Mouse (Mus musculus): ENCODE measurements at regions not wholly inside any gene's neighbourhood (a gene's known extent, or its start where the extent isn't known, plus 50 kb on each side); places are given as distances from the start of the nearest gene placed in this dataset.

- TF ChIP-seq CTCF (IDR thresholded peaks at IDR 0.05; ENCODE audit: extremely low read depth, insufficient read length, insufficient replicate concordance, low read depth, low read length) (no peak), POLR2A (IDR thresholded peaks at IDR 0.05; ENCODE audit: low read depth, low read length) (no peak)
Measured at GRCm38 (mm10) chr12:26821257-26821968, 352.4 kb downstream of the Cmpk2 start.

Data from small intestine, adult 2 months (tissue).